ENCODE assay signal across 10 mouse cellular contexts in the genomic region with DNA sequence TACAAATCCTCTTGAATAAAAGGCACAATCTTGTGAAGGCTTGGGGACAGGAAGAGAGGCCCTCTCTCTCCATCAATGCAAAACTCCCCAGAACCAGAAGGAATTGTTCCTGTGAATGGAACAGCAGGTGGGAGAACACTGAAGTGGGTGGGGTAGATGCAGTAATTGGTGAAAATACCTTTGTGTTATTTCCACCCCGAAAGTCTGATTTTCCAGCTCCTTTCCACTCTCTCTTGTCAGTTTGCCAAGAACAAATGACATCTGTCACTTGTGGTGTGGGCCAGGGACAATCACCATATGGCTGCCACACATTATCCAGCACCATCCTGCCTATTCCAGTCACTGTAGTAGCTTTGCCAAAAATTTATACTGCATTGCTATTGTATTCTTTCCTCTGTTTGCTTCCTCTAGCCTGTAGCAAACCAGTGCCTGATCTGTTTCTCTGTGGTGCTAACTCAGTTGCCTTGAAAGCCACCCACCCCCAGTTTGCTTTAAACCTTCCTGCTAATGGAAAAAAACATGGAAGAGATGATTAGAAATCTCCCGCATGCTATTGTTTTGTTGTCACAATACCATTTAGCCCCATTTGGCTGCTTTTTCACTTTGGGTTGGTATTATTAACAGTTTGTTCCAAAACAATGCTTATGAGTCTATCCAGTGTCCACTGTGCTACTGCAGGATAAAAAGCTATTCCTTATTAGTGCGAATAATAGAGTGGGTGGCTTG. TPM values are rescaled to one million over a fixed set of nuclear protein-coding genes. Genes with fewer than 3 reads are reported as not detected.
DNase-seq lines count a peak whose midpoint lies in the region; ATAC-seq lines count a peak whose summit lies in the region.
"Had no signal": no experiment of that assay in that cellular context is flagged by ENCODE, and none has a peak within 500 bp of the region (broad histone marks: within the 10 kb centered on the region; RNA-seq: fewer than 3 reads in every experiment).

No protein-coding gene starts in this region.

- H3K4me1 ChIP-seq in hindbrain, embryonic 16.5 days (ENCODE audit: control insufficient read depth, insufficient read depth, low read depth, low read length), result no peaks in the 10 kb centered on the region

- H3K4me2 ChIP-seq in hindbrain, embryonic 16.5 days (ENCODE audit: low read length), result peak overlapping the region; percentile 24

- no peaks in the 10 kb centered on the region for H3K27me3 ChIP-seq in hindbrain, embryonic 16.5 days (replicated peaks; ENCODE audit: control insufficient read depth, insufficient read depth, low read length)

- H3K9ac ChIP-seq in hindbrain, embryonic 16.5 days (ENCODE audit: low read depth, low read length), result no peak overlapping the region

- 16% methylated on average over 3 of the region's 3 CpGs for WGBS in hindbrain, embryonic 16.5 days

- ATAC-seq in hindbrain, embryonic 16.5 days, result peak; percentile 82; the same call in 1 of the 2 replicates

- intact Hi-C loops in gastrocnemius, postnatal 36 days (cut with DNase I), result no loop called here

- DNase-seq in heart, adult 9 months (ENCODE audit: low spot score in 2 of 2), result peak; percentile 1 to 2
- DNase-seq in heart, postnatal 4 days, result no peak
- DNase-seq in CD4-positive helper T cell, adult 2 months (ENCODE audit: low read depth, low spot score), result peak; percentile 6
- peak; percentile 70 to 76 for DNase-seq in cerebellum, postnatal 25 days
- peak; percentile 7 for DNase-seq in lung, postnatal 36 days
- no peak for DNase-seq in spleen, postnatal 14 days (ENCODE audit: low spot score in 2 of 2)
- no peak for DNase-seq in gastrocnemius, postnatal 36 days

- no peak overlapping the region for H3K4me3 ChIP-seq in hindbrain, embryonic 16.5 days (ENCODE audit: low read length)

- no peaks in the 10 kb centered on the region for H3K36me3 ChIP-seq in hindbrain, embryonic 16.5 days (ENCODE audit: control insufficient read depth, insufficient read depth, low read length)

- H3K9me3 ChIP-seq in hindbrain, embryonic 16.5 days (ENCODE audit: control insufficient read depth, low read length), result no peaks in the 10 kb centered on the region

- H3K27ac ChIP-seq in hindbrain, embryonic 16.5 days (ENCODE audit: low read depth, low read length), result no peak overlapping the region

RNA-seq across cellular contexts. Expression of a gene that starts 37.9 kb away (rescaled TPM):
- under 1 TPM in 1 of 2 experiments, not detected in 1; 0.36 TPM for total RNA-seq in heart, postnatal 4 days (2021)
- polyA plus RNA-seq in hindbrain, embryonic 16.5 days (2015; fragmentation: Nextera tagmentation; extraction: Ambion mirVana), result 3.9 and 6.3 TPM in 2 replicates
- total RNA-seq in gastrocnemius, postnatal 36 days (2021), result under 1 TPM in 1 of 2 experiments, not detected in 1; 0.87 TPM
- total RNA-seq: hematopoietic stem cell, adult 5-6 weeks had no signal
- polyA plus RNA-seq: testis, adult 2 months had no signal

RNA-seq across cellular contexts. Expression of a gene that starts 50.7 kb away (rescaled TPM):
- total RNA-seq in heart, postnatal 4 days (2021), result not detected
- not detected in 2 replicates for polyA plus RNA-seq in hindbrain, embryonic 16.5 days (2015; fragmentation: Nextera tagmentation; extraction: Ambion mirVana)
- not detected for total RNA-seq in gastrocnemius, postnatal 36 days (2021)
- total RNA-seq: hematopoietic stem cell, adult 5-6 weeks had no signal

Comparison
In these comparisons a context has a peak if more than half of its experiments do, and no peak if none do; other contexts are left out.
1. DNase-seq: peak in heart, adult 9 months (2 of 2), CD4-positive helper T cell, adult 2 months (single experiment), cerebellum, postnatal 25 days (2 of 2) and lung, postnatal 36 days (single experiment); none in heart, postnatal 4 days (single experiment), spleen, postnatal 14 days (0 of 2) and gastrocnemius, postnatal 36 days (0 of 2).